Mouse (Mus musculus) c-Kit-positive CD71-negative TER-119-negative erythroid progenitor cells, embryonic 14.5 days (primary cell): ENCODE data around the gene Vmn1r149.
"Not testable (repeated sequence)": the region's sequence is repeated elsewhere in the genome, so short reads cannot be mapped to it uniquely, and the experiment has no call there.

ENCODE experiments used
- DNase-seq: peaks from one replicate; pipeline ENCODE4 v3.0.0-alpha.2; 2013; ENCODE audit warnings: low read depth

The Vmn1r149 gene

GRCm38 (mm10) chr7:22438129-22438528 is at the start of gene Vmn1r149:
TSS of gene Vmn1r149 (minus strand) at chr7:22438229.
- not testable (repeated sequence) for DNase-seq

DNA sequence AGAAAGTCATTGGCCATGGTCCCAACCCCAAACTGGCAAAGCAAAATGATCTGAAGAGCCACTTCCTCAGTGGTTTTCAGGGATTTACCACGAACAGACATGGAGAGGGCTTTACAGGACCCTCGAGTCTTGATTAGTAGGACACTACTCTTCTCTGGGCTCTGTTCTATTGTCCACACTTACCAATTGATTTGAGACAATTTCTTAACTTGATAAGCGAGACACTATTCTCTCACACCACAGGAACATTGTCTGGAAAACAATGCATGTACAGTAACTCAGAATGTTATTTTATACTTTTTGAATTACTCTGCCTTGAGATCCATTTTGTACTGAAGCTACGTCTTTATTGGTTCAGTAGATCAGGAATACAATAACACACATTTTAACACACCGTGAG is 25.9 kb upstream of the Vmn1r149 start, which contains the start of gene Gm10665:
Gm10665 (minus strand) TSS at position 101 of the 400 bp plus-strand sequence.
- DNase-seq, result not testable (repeated sequence)

DNA sequence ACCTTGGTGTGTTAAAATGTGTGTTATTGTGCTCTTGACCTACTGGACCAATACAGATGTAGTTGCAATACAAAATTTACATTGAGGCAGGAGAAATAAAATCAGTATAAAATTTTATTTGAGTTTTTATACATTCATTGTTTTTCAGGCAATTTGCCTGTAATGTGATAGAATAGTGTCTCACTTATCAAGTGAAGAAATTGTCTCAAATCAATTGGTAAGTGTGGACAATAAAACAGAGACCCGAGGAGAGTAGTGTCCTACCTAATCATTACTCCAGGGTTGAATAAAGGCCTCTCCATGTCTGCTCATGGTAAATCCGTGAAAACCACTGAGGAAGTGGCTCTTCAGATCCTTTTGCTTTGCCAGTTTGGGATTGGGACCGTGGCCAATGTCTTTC is 24.7 kb downstream of the Vmn1r149 start, which contains the start of gene Vmn1r148:
Vmn1r148 (plus strand) TSS at position 301 of the 400 bp plus-strand sequence.
- DNase-seq, result not testable (repeated sequence)
